Mouse (Mus musculus): ENCODE measurements around the gene Fxyd6. TPM values are rescaled to one million over a fixed set of nuclear protein-coding genes. Genes with fewer than 3 reads are reported as not detected.
A peak's percentile ranks its signal among the peaks of the same experiment; 100 is the strongest.

Gene Fxyd6
- total RNA-seq, 2 experiments from 2014 or later: 81.6 to 83.4 TPM

GRCm38 (mm10) chr9:45382834-45383233, 12.8 kb downstream of the Fxyd6 start:
- no peak for DNase-seq (ENCODE audit: low spot score in 2 of 2)
- no peak for TF ChIP-seq CTCF (conservative IDR thresholded peaks at IDR 0.05)
- no peak overlapping the region for H3K4me3 ChIP-seq
- H3K27ac ChIP-seq: no peak overlapping the region

DNA sequence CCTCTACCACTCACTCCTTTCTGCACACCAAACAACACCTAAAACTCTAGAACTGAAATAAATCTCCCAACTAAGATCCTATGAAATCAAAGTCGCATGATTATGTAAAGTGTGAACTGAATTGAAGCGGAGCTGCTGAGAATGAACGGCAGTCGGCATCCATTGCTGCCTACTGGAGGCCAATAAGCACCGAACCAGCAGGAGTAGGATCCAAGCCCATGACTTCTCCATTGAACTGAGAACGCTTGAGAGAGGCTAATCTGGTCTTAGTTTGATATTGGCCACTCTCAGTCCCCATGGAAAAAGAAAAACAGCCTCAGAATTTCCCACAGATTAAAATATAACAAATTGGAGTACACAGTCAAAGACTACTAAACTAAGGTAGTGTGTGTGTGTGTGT, 13.9 kb downstream of the Fxyd6 start:
- Histone ChIP-seq H3K27ac (no peak overlapping the region), H3K4me3 (no peak overlapping the region)
- no peak for TF ChIP-seq CTCF (conservative IDR thresholded peaks at IDR 0.05)
- DNase-seq (ENCODE audit: low spot score in 2 of 2): no peak

GRCm38 (mm10) chr9:45386698-45387097, 16.7 kb downstream of the Fxyd6 start:
- DNase-seq (ENCODE audit: low spot score in 2 of 2): no peak

DNA sequence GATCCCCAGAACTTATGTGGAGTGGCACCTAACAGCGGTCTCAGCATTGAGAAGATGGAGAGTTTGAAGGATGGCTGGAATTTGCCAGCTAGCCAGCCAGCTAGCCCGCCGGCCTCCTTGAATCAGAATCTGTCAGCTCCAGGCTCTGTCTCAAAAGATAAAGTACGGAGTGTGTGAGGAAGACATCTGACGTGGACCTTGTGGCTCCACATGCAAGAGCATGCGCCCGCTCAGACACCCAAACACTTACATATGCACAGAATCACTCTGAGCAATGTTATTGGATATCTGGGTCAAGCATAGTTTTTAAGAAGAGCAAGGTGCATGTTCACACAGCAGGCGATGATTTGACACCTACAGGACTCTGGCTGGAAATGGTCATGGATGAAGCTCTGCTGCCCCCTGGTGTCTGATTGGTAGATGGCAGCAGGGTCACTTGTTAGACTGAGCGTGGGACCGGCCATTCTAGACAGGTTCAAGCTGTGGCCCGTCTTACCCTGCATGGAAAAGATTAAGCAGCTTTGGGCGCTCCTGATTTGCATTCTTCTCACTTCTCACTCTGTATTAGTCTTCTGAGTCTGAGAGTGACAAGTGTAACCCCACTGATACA, 18.5 kb downstream of the Fxyd6 start:
- H3K27ac ChIP-seq: no peak overlapping the region
- no peak overlapping the region for H3K4me3 ChIP-seq
- peak; percentile 76 to 92 for DNase-seq (ENCODE audit: low spot score in 2 of 2)
- peak; percentile 99 for TF ChIP-seq CTCF (conservative IDR thresholded peaks at IDR 0.05)

More at GRCm38 (mm10) chr9:45386698-45387097, 16.7 kb downstream of the Fxyd6 start:
- no peak overlapping the region for H3K4me3 ChIP-seq
- H3K27ac ChIP-seq: no peak overlapping the region
- TF ChIP-seq CTCF (conservative IDR thresholded peaks at IDR 0.05): peak; percentile 35; the same call in 1 of the 2 replicates

GRCm38 (mm10) chr9:45389596-45389995, 19.6 kb downstream of the Fxyd6 start:
- no peak overlapping the region for H3K27ac ChIP-seq
- no peak for TF ChIP-seq CTCF (conservative IDR thresholded peaks at IDR 0.05)
- no peak for DNase-seq (ENCODE audit: low spot score in 2 of 2)
- H3K4me3 ChIP-seq: no peak overlapping the region

GRCm38 (mm10) chr9:45391299-45391698, 21.3 kb downstream of the Fxyd6 start:
- no peak overlapping the region for H3K27ac ChIP-seq
- no peak for TF ChIP-seq CTCF (conservative IDR thresholded peaks at IDR 0.05)
- DNase-seq (ENCODE audit: low spot score in 2 of 2): no peak
- no peak overlapping the region for H3K4me3 ChIP-seq

DNA sequence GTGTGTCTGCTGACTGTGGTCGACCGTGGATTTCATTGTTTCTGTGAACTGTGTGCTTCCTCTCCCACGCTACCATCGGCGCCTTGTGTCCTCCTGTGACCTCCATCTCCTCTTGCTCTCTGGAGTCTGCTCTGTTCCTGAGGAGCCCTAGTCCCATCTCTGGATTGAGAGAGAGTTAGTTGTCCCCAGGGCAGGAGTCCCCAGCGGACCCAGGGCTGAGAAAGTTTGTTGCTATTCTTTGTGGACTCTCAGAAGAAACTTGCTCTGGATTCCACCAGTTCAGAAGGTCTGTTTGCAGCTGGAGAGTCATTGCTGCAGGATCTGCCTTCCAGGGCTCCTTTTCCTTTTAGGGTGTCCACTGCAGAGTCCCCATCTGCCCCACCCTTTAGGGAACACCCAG, 25.2 kb downstream of the Fxyd6 start:
- no peak for DNase-seq (ENCODE audit: low spot score in 2 of 2)
- Histone ChIP-seq H3K4me3 (no peak overlapping the region), H3K27ac (no peak overlapping the region)
- TF ChIP-seq CTCF (conservative IDR thresholded peaks at IDR 0.05): no peak

GRCm38 (mm10) chr9:45395796-45396195, 25.8 kb downstream of the Fxyd6 start:
- H3K27ac ChIP-seq: no peak overlapping the region
- no peak for DNase-seq (ENCODE audit: low spot score in 2 of 2)
- no peak for TF ChIP-seq CTCF (conservative IDR thresholded peaks at IDR 0.05)
- H3K4me3 ChIP-seq: no peak overlapping the region

DNA sequence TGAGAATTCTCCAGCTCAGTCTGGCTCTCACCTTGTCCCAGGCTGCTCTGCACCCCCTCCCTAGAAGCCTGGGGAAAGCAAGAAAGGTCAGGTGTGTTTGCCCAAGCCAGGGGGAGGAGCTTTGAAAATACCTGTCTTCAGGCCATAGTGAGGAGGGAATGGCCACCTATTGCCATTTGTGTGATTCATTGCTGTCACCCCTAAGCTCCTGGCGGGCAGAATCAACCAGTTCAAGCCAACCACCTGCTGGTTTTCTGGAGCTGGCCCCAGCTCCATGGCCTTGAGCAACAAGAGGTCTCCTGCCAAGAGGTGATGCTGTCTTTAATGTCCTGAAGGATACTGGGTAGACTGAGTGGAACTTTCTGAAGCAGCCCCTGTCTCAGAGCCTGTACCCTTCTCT, 28.4 kb downstream of the Fxyd6 start:
- H3K4me3 ChIP-seq: no peak overlapping the region
- DNase-seq (ENCODE audit: low spot score in 2 of 2): no peak
- no peak overlapping the region for H3K27ac ChIP-seq
- TF ChIP-seq CTCF (conservative IDR thresholded peaks at IDR 0.05): no peak

- H3K4me3 ChIP-seq: no peak within 1 kb of the TSS
- H3K27ac ChIP-seq: no peak within 1 kb of the TSS
- no peak for DNase-seq (ENCODE audit: low spot score in 2 of 2)
- TF ChIP-seq CTCF (conservative IDR thresholded peaks at IDR 0.05): no peak
Observed at GRCm38 (mm10) chr9:45399434-45399833, 29.4 kb downstream of the Fxyd6 start, which contains the start of gene Fxyd2. Gene Fxyd2 (plus strand): TSS chr9:45399669.

DNA sequence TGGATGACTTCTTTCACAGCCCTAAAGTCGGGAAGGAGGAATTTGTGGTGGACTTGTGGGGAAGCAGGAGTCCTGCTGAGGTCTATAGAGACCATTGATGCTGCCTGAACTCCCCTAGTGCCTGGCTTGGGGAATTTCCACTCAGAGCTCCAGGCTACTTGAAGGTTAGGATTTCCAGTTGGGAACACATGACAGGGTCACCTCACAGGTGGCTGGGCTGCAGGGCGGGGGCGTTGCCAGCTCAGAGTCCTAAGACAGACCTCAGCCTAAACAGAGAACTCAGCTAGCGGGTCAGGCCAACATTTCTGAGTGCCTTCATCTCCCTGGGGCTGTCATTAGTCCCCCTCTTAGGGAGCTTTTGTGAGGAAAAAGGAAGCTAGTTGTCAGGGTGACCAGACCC, 31.9 kb downstream of the Fxyd6 start:
- Histone ChIP-seq H3K27ac (no peak overlapping the region), H3K4me3 (no peak overlapping the region)
- TF ChIP-seq CTCF (conservative IDR thresholded peaks at IDR 0.05): no peak
- DNase-seq (ENCODE audit: low spot score in 2 of 2): no peak

DNA sequence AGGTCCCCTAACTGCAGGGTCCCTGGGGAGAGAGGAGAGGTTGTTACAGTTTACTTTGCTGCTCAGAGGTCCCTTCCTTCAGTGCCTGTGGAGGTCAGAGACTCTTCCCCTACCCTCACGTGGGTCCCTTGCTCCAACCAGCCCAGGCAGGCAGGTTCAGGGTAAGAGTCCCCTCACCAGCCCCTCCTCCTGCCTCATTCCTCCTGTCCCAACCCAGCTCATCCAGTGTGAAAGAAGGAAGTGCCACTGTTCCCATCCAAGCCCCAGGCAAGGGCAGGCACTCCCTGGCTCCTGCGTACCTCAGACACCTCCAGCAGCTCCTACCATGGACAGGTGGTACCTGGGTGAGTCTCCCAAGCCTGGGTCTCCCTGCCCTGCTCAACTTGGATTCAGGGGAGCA, 33.0 kb downstream of the Fxyd6 start:
- DNase-seq (ENCODE audit: low spot score in 2 of 2): no peak
- H3K27ac ChIP-seq: no peak overlapping the region
- no peak for TF ChIP-seq CTCF (conservative IDR thresholded peaks at IDR 0.05)
- H3K4me3 ChIP-seq: no peak overlapping the region

GRCm38 (mm10) chr9:45405694-45406093, 35.7 kb downstream of the Fxyd6 start:
- no peak overlapping the region for H3K4me3 ChIP-seq
- no peak for TF ChIP-seq CTCF (conservative IDR thresholded peaks at IDR 0.05)
- no peak overlapping the region for H3K27ac ChIP-seq
- DNase-seq (ENCODE audit: low spot score in 2 of 2): no peak

- DNase-seq (ENCODE audit: low spot score in 2 of 2): no peak
- H3K4me3 ChIP-seq: no peak overlapping the region
- no peak for TF ChIP-seq CTCF (conservative IDR thresholded peaks at IDR 0.05)
- H3K27ac ChIP-seq: no peak overlapping the region
Observed at GRCm38 (mm10) chr9:45406808-45407207, 36.8 kb downstream of the Fxyd6 start.

Data from layer of hippocampus, adult 2 months (tissue).